Mouse (Mus musculus) myocyte (in vitro differentiated cells): ENCODE results near the gene Snrpc. TPM values are rescaled to one million over a fixed set of nuclear protein-coding genes. Genes with fewer than 3 reads are reported as not detected.

Experiments
- H3K27me3 ChIP-seq: one replicate; pipeline ENCODE4 v1.6.1; 2011; ENCODE audit not compliant: control insufficient read depth, insufficient read depth, insufficient read length
- H3K36me3 ChIP-seq: one replicate; pipeline ENCODE4 v1.6.1; 2011; ENCODE audit not compliant: control insufficient read depth, insufficient read depth
- H3K4me2 ChIP-seq: one replicate; pipeline ENCODE4 v1.6.1; 2011; ENCODE audit warnings: low read depth, control low read depth
- H3K4me3 ChIP-seq: one replicate; pipeline ENCODE4 v1.5.1; 2011; ENCODE audit warnings: mild to moderate bottlenecking, control low read depth, moderate library complexity
- H3K79me2 ChIP-seq: one replicate; pipeline ENCODE4 v1.6.1; 2011; ENCODE audit not compliant: control insufficient read depth, insufficient read depth
- H3ac ChIP-seq: one replicate; pipeline ENCODE4 v1.6.1; 2011; ENCODE audit not compliant: control insufficient read depth, insufficient read length
- CEBPB ChIP-seq: IDR thresholded peaks from 2 replicates; pipeline ENCODE4 v1.6.1; 2011; ENCODE audit warnings: mild to moderate bottlenecking, moderate library complexity; ENCODE audit not compliant: poor library complexity, insufficient read depth, severe bottlenecking
- E2F4 ChIP-seq: IDR thresholded peaks from one replicate; pipeline ENCODE4 v1.6.1; 2011; ENCODE audit warnings: mild to moderate bottlenecking, control low read depth, moderate library complexity; ENCODE audit not compliant: insufficient read depth
- MAX ChIP-seq: IDR thresholded peaks from one replicate; pipeline ENCODE4 v1.6.1; 2011; ENCODE audit warnings: low read depth, mild to moderate bottlenecking, control low read depth
- MYOD1 ChIP-seq, 3 experiments: IDR thresholded peaks; one replicate each; pipeline ENCODE4 v1.6.1; 2011; ENCODE audit warnings: control low read depth in 2 of 3, low read depth in 2 of 3, mild to moderate bottlenecking in 2 of 3, moderate library complexity in 1 of 3; ENCODE audit not compliant: insufficient read length in 2 of 3, control insufficient read depth in 1 of 3
- MYOG ChIP-seq, 3 experiments: IDR thresholded peaks; one replicate each; pipeline ENCODE4 v1.6.1; 2011; ENCODE audit warnings: control low read depth in 2 of 3, low read depth in 2 of 3, mild to moderate bottlenecking in 2 of 3; ENCODE audit not compliant: insufficient read length in 2 of 3, control insufficient read depth in 1 of 3, insufficient read depth in 1 of 3
- POLR2A ChIP-seq: IDR thresholded peaks from one replicate; pipeline ENCODE4 v1.6.1; 2011; ENCODE audit warnings: low read depth, mild to moderate bottlenecking, control low read depth, moderate library complexity; ENCODE audit not compliant: insufficient read length
- POLR2AphosphoS2 ChIP-seq: IDR thresholded peaks from one replicate; pipeline ENCODE4 v1.6.1; 2011; ENCODE audit warnings: low read depth, control low read depth; ENCODE audit not compliant: insufficient read length
- REST ChIP-seq: IDR thresholded peaks from one replicate; pipeline ENCODE4 v1.6.1; 2011; ENCODE audit warnings: mild to moderate bottlenecking, control low read depth, moderate library complexity; ENCODE audit not compliant: insufficient read depth, insufficient read length
- SRF ChIP-seq: IDR thresholded peaks from one replicate; pipeline ENCODE4 v1.6.1; 2011; ENCODE audit warnings: low read depth; ENCODE audit not compliant: control insufficient read depth, insufficient read length
- TCF12 ChIP-seq: IDR thresholded peaks from one replicate; pipeline ENCODE4 v1.6.1; 2011; ENCODE audit warnings: mild to moderate bottlenecking, control low read depth; ENCODE audit not compliant: poor library complexity, insufficient read depth, severe bottlenecking
- TCF3 ChIP-seq: IDR thresholded peaks from one replicate; pipeline ENCODE4 v1.6.1; 2011; ENCODE audit warnings: low read depth, control low read depth; ENCODE audit not compliant: insufficient read length
- USF1 ChIP-seq: IDR thresholded peaks from one replicate; pipeline ENCODE4 v1.6.1; 2011; ENCODE audit warnings: low read depth, mild to moderate bottlenecking, control low read depth, moderate library complexity
- polyA plus RNA-seq: library from polyadenylated mRNA; unstranded; fragments of >200 nt; fragmentation: generic; extraction: Trizol; gene quantifications from one replicate; pipeline ENCODE4 v1.2.1, GENCODE M21; 2012; ENCODE audit warnings: missing spikeins

Gene Snrpc
- polyA plus RNA-seq, 1 experiment, result 251 TPM

- H3K4me3 ChIP-seq, result peak overlapping the region; percentile 31
- no peaks in the 10 kb centered on the region for H3K27me3 ChIP-seq
- H3K4me2 ChIP-seq, result peak overlapping the region; percentile 94
- H3K36me3 ChIP-seq, result no peaks in the 10 kb centered on the region
- TF ChIP-seq REST (no peak), POLR2A (peak; percentile 47), E2F4 (no peak)
- H3K79me2 ChIP-seq, result no peaks in the 10 kb centered on the region
- no peak overlapping the region for H3ac ChIP-seq
Measured at GRCm38 (mm10) chr17:27825984-27826905, 11.7 kb upstream of the Snrpc start.

DNA sequence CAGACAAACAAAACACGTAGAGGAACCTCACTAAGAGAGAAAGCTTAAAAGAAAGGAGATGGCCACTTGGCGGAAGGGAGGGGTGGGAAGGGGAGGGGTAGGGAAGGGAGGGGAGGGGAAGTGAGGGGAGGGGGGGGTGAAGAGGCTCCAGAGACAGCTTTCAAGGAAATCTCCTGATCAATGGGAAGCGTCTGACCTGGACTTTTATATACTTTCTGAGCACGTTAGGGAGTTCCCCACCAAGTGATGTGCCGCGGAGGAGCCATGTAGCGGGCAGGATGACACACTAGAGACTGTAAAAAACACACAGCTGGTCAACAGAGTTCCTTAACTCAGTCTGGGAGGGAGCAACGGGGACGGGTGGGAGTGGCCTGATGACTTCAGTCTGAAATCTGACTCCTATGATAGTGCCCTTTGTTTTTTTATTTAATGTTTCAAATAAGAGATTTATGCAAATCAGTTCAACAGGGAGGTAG, 11.0 kb upstream of the Snrpc start:
- H3K79me2 ChIP-seq, result no peaks in the 10 kb centered on the region
- H3K4me2 ChIP-seq, result peak overlapping the region; percentile 94
- TF ChIP-seq POLR2AphosphoS2 (peak; percentile 77), POLR2A (peak; percentile 65), MYOG (IDR thresholded peaks at IDR 0.05; ENCODE audit: control insufficient read depth in 1 of 3, insufficient read depth in 1 of 3, insufficient read length in 2 of 3, low read depth in 2 of 3) (no peak), SRF (no peak), MAX (no peak)
- peak overlapping the region; percentile 31 for H3K4me3 ChIP-seq
- no peak overlapping the region for H3ac ChIP-seq
- H3K27me3 ChIP-seq, result no peaks in the 10 kb centered on the region
- H3K36me3 ChIP-seq, result no peaks in the 10 kb centered on the region

GRCm38 (mm10) chr17:27827511-27827910, 10.4 kb upstream of the Snrpc start:
- no peaks in the 10 kb centered on the region for H3K36me3 ChIP-seq
- TF ChIP-seq POLR2A (no peak), MYOD1 (IDR thresholded peaks at IDR 0.05; ENCODE audit: control insufficient read depth in 1 of 3, insufficient read length in 2 of 3, low read depth in 2 of 3) (no peak), SRF (no peak), E2F4 (no peak), POLR2AphosphoS2 (no peak), TCF3 (no peak), REST (no peak), MYOG (IDR thresholded peaks at IDR 0.05; ENCODE audit: control insufficient read depth in 1 of 3, insufficient read depth in 1 of 3, insufficient read length in 2 of 3, low read depth in 2 of 3) (no peak), TCF12 (no peak), USF1 (no peak), CEBPB (no peak), MAX (no peak)
- H3K4me3 ChIP-seq, result peak overlapping the region; percentile 31
- no peak overlapping the region for H3ac ChIP-seq
- peak overlapping the region; percentile 94 for H3K4me2 ChIP-seq
- H3K27me3 ChIP-seq, result no peaks in the 10 kb centered on the region
- no peaks in the 10 kb centered on the region for H3K79me2 ChIP-seq

- no peak for TF ChIP-seq POLR2A
- no peak for TF ChIP-seq TCF12
- no peak for TF ChIP-seq CEBPB
- TF ChIP-seq POLR2AphosphoS2, result no peak
- no peak for TF ChIP-seq MAX
- TF ChIP-seq USF1, result no peak
- no peak for TF ChIP-seq E2F4
- no peak for TF ChIP-seq TCF3
- no peak for TF ChIP-seq REST
- no peak for TF ChIP-seq MYOG (IDR thresholded peaks at IDR 0.05; ENCODE audit: control insufficient read depth in 1 of 3, insufficient read depth in 1 of 3, insufficient read length in 2 of 3, low read depth in 2 of 3)
- TF ChIP-seq SRF, result no peak
- Histone ChIP-seq H3K27me3 (peaks cover 14% of the 10 kb centered on the region), H3K4me2 (no peak overlapping the region), H3K79me2 (no peaks in the 10 kb centered on the region), H3K4me3 (no peak overlapping the region), H3K36me3 (no peaks in the 10 kb centered on the region), H3ac (no peak overlapping the region)
Measured at GRCm38 (mm10) chr17:27830411-27830810, 7.5 kb upstream of the Snrpc start.

GRCm38 (mm10) chr17:27839469-27840252, 1.7 kb downstream of the Snrpc start:
- peak; percentile 10 for TF ChIP-seq MAX
- TF ChIP-seq MYOD1 (IDR thresholded peaks at IDR 0.05; ENCODE audit: control insufficient read depth in 1 of 3, insufficient read length in 2 of 3, low read depth in 2 of 3), result no peak
- no peak for TF ChIP-seq USF1
- no peak for TF ChIP-seq REST
- TF ChIP-seq POLR2AphosphoS2, result peak; percentile 94
- TF ChIP-seq TCF12, result no peak
- no peak for TF ChIP-seq TCF3
- no peak for TF ChIP-seq CEBPB
- TF ChIP-seq POLR2A, result peak; percentile 85
- TF ChIP-seq SRF, result peak; percentile 93
- TF ChIP-seq E2F4, result no peak
- peak in 1 of 3 experiments; percentile 22 for TF ChIP-seq MYOG (IDR thresholded peaks at IDR 0.05; ENCODE audit: control insufficient read depth in 1 of 3, insufficient read depth in 1 of 3, insufficient read length in 2 of 3, low read depth in 2 of 3)

More at GRCm38 (mm10) chr17:27839469-27840252, 1.7 kb downstream of the Snrpc start:
- H3ac ChIP-seq, result peak overlapping the region; percentile 64
- H3K4me3 ChIP-seq, result peak overlapping the region; percentile 87
- peaks cover 8% of the 10 kb centered on the region for H3K36me3 ChIP-seq
- H3K4me2 ChIP-seq, result peak overlapping the region; percentile 99
- H3K79me2 ChIP-seq, result peaks cover 14% of the 10 kb centered on the region
- H3K27me3 ChIP-seq, result peaks cover 5% of the 10 kb centered on the region
